Mouse (Mus musculus) ES-Bruce4 (cell line): ENCODE data around the gene Cd79b.

ENCODE experiments used
- CTCF ChIP-seq: IDR thresholded peaks from one replicate; pipeline ENCODE4 v1.8.1; 2011; ENCODE audit warnings: low read depth, low read length
- POLR2A ChIP-seq: IDR thresholded peaks from one replicate; pipeline ENCODE4 v1.8.1; 2011; ENCODE audit warnings: low read length; ENCODE audit not compliant: insufficient read depth

- no peak for TF ChIP-seq CTCF
- no peak for TF ChIP-seq POLR2A
Measured at GRCm38 (mm10) chr11:106310123-106310522, 4.4 kb downstream of the Cd79b start.
